Mouse (Mus musculus) gastrocnemius, postnatal 36 days (tissue): ENCODE measurements at regions not wholly inside any gene's neighbourhood (a gene's known extent, or its start where the extent isn't known, plus 50 kb on each side); places are given as distances from the start of the nearest gene placed in this dataset.

Source experiments
- DNase-seq, 2 experiments: peaks; one replicate each; pipeline ENCODE4 v3.0.0; 2022
- intact Hi-C: fragments of 180-260 bp; cut with DNase I; formaldehyde crosslinking; loops from one replicate; pipeline ENCODE4 v1.15.1; 2025

DNA sequence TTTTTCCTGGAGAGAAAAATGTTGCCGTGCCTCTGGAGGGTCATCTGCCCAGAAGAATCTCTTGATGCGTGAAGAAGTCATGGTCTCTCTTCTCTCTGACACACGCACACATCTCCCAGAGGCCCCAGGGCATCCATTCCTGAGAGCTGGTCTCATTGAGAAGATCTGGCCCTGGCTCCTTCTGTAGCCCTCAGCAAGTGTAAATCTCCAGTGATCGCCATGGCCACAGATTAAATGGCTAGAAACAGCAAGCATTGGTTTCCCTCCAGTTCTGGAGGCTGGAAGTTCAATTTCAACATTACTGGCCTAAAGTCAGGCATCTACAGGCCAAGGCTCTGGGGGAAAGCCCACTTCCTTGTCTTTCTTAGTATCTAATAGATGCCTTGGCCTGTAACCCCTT lies 155.9 kb downstream of the Zfp36l2 start:
- DNase-seq, result no peak
- intact Hi-C loops, result no loop called here

GRCm38 (mm10) chr17:84031381-84031780 lies 156.4 kb downstream of the Zfp36l2 start:
- DNase-seq, result no peak

GRCm38 (mm10) chr17:84030699-84031098 lies 157.0 kb downstream of the Zfp36l2 start:
- intact Hi-C loops, result no loop called here
- DNase-seq, result no peak

More at GRCm38 (mm10) chr17:84031381-84031780, 156.4 kb downstream of the Zfp36l2 start:
- intact Hi-C loops, result no loop called here

GRCm38 (mm10) chr17:84028157-84028970 lies 159.4 kb downstream of the Zfp36l2 start:
- peak; percentile 81 to 85 for DNase-seq
- intact Hi-C loops, result loop anchor here (2.0 to 5.0 kb wide), 4 partner anchors 84 to 354 kb away; no protein-coding TSS in a partner anchor

- intact Hi-C loops, result loop anchor here (5.0 kb wide), 3 partner anchors 85 to 355 kb away; no protein-coding TSS in a partner anchor
- no peak for DNase-seq
Observed at GRCm38 (mm10) chr17:84027275-84027674, 160.5 kb downstream of the Zfp36l2 start.

- no peak for DNase-seq
Observed at GRCm38 (mm10) chr17:84026110-84026509, 161.6 kb downstream of the Zfp36l2 start.

GRCm38 (mm10) chr17:84022358-84022757 lies 165.4 kb downstream of the Zfp36l2 start:
- intact Hi-C loops, result no loop called here
- DNase-seq, result no peak

More at GRCm38 (mm10) chr17:84026110-84026509, 161.6 kb downstream of the Zfp36l2 start:
- intact Hi-C loops, result loop anchor here (5.0 kb wide), 3 partner anchors 86 to 356 kb away; no protein-coding TSS in a partner anchor

DNA sequence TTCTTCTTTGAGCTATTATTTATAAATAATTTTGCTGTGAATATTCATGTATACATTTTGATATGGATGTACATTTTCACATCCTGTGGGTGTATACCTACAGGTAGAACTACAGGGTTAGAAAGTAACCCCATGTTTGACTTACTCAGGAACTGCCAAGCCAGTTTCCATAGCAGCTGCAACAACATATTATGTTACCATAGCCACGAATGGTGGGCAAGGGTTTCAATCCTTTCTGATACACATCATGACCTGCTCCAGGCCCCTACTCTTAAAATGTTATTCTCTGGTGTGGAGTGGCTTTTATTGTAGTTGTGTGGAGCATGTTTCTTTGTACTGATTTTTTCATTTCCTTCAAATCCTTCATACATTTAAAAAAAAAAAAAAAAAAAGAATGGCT lies 168.9 kb downstream of the Zfp36l2 start:
- intact Hi-C loops, result no loop called here

DNA sequence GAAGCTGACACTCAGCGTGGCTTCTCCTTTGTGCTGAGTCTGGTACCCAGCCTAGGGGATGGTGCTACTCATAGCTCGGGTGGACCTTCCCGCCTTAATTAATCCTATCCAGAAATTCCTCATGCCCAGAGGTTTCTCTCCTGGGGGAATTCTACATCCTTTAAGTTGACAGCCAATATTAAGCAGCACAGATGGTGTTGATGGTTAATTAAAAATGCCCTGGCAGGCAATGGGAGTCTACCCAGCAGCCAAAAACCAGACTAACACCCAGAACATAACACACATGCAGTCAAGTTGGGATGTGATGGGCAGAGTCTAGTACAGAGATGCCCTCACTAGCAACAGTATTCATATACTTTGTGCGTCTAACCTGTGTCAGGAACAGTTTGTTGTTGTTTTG lies 169.9 kb downstream of the Zfp36l2 start:
- no peak for DNase-seq
- intact Hi-C loops, result no loop called here

More for the DNA sequence above, 168.9 kb downstream of the Zfp36l2 start:
- DNase-seq, result no peak

DNA sequence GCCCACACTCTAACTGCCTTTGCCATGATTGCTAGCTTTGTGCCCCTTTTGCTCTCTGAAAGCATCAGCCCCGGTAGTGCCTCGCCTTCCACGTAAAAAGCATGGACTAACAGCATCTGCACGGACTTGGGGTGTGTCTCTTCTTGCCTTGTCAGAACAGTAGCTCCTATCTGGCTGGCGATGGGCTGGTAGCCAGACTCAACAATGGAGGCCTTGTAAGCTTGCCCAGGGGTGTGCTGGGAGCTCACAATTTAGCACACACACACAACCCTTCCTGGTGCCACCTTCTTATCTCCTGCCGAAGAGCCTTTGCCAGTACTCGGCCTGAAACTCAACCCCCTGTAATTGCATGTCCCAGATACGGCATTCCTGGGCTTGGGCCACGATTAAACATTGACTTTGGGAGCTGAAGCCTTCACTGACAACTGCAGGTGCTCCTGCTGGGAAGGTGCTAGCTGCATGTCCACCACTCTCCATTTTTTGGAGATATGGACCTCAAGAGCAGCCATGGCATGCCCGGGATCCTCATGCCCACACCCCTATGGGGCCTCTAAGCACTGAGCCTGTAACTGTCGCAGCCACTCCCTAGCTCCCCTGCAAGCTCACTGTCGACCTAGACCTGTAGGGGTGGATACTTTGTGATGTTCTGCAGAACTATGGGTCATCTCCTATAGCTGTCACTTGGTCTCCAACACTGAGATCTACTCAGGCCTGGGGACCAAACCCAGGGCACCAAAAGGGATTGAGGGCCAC lies 166.7 kb upstream of the Haao start:
- intact Hi-C loops, result no loop called here
- no peak for DNase-seq

DNA sequence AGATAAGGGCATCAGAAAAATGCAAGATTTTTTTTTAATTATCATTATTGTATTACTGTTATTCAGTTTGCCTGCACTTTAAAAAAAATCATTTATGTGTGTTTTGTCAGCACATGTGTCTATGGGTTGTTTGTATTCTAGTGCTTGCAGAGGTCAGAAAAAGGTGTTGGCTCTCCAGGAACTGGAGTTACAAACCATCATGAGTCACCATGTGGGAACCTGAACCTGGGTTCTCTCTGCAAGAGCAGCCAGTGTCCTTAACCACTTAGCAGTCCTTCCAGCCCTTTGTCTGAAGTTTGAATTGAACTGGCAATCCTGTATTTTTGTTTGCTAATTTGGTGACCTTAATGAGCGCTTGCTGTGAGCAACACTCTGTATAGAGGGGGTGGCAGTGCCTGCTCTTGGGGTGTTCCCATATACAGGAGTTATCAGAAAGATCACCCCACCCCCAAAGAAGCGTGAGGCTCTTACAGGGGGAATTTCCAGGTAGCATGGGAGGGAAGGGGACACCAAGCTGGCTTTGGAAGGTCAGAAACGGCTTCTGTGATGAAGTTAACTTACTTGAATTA lies 162.8 kb upstream of the Haao start:
- no peak for DNase-seq
- intact Hi-C loops, result no loop called here

- no peak for DNase-seq
- intact Hi-C loops, result no loop called here
Observed at GRCm38 (mm10) chr17:84009966-84010365, 162.2 kb upstream of the Haao start.

- DNase-seq, result no peak
- intact Hi-C loops, result no loop called here
Observed at GRCm38 (mm10) chr17:84009194-84009593, 161.4 kb upstream of the Haao start.

- intact Hi-C loops, result no loop called here
- no peak for DNase-seq
Observed at GRCm38 (mm10) chr17:84008682-84009052, 160.9 kb upstream of the Haao start.

DNA sequence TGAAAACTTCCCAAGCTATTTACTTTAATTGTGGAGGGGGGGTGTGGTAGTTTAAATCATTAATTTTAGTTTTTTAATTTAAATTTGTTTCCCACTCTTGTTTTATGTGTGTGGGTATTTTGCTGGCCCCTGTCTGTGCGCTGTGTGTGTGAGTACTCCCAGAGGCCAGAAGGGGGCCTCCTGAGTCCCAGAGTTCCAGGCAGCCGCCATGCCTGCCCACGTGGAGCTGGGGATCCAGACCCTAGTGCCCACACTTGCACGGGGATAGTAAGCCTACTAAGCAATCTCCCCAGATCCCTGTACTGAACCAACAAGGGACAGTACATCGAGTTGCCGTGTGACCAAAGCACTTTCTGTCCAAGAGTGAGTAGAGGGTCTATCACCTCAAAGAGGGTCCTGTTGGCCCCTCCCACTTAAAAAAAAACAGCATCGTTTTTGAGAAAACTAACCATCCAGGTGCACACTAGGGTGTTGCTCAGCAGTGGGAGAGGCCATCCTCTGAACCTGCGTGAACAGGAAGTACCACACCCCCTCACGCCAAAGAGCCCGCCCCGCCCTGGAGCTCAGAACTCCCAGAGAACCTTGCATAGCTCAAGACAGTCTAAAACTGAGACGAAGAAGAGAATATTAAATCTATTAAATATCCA lies 160.4 kb upstream of the Haao start:
- DNase-seq, result no peak
- intact Hi-C loops, result no loop called here

- intact Hi-C loops, result no loop called here
- no peak for DNase-seq
Observed at GRCm38 (mm10) chr17:84006748-84007147, 159.0 kb upstream of the Haao start.

- DNase-seq, result no peak
Observed at GRCm38 (mm10) chr17:84004237-84004636, 156.5 kb upstream of the Haao start.

GRCm38 (mm10) chr17:84003489-84004234 lies 155.9 kb upstream of the Haao start:
- DNase-seq, result peak; percentile 60 to 62
- intact Hi-C loops, result no loop called here

More at GRCm38 (mm10) chr17:84004237-84004636, 156.5 kb upstream of the Haao start:
- intact Hi-C loops, result no loop called here

DNA sequence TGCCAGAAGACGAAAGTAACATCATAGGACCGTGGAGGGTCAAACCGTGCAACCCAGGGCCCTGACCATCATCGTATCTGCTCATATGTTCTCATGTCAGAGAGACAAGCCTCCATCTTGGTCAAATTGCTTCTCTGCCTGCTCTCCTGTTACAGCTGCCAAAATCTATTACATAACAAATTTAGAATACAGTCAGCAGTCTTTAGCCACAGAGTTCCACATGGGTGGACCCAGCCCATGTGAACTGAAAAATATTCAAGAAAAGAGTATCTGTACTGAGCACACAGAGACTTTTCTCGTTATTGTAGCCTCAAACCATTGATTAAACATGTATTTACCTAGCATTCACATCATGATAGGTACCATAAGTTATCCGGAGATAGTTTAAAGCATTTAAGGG lies 155.2 kb upstream of the Haao start:
- DNase-seq, result no peak
- intact Hi-C loops, result no loop called here

- DNase-seq, result no peak
- intact Hi-C loops, result no loop called here
Observed at GRCm38 (mm10) chr17:84002327-84002726, 154.6 kb upstream of the Haao start.
